Mouse (Mus musculus): ENCODE data around the gene Gemin6. TPM values are rescaled to one million over a fixed set of nuclear protein-coding genes. Genes with fewer than 3 reads are reported as not detected.
"Not testable (repeated sequence)": the region's sequence is repeated elsewhere in the genome, so short reads cannot be mapped to it uniquely, and the experiment has no call there.

Gene Gemin6
- polyA plus RNA-seq, 1 experiment from 2014 or later, result 37.0 TPM

DNA sequence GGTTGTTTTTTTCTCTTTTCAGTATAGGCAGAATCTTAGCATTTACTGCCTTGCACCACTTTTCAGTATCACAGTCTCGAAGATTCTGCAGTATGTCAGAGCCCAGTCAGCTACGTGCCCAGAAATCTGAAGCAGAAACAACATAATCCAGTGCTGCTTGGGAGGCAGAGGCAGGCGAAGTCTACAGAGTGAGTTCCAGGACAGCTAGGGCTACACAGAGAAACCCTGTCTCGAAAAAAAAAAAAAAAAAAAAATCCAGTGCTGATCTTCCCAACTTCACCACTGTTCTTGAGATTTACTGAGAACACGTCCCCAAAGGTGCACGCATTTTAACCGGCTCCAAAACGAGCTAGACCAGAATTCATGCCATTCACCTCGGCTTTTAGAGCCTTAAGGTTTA is 412 bp upstream of the Gemin6 start:
- 9% methylated on average over 9 of the region's 9 CpGs for WGBS
- H3K27me3 ChIP-seq (ENCODE audit: control insufficient read depth, insufficient read depth, low read depth, low read length), result no peaks in the 10 kb centered on the region
- peaks cover 4% of the 10 kb centered on the region; the same call in 1 of the 2 replicates for H3K4me1 ChIP-seq (replicated peaks; ENCODE audit: control insufficient read depth, insufficient read depth, low read length)
- H3K27ac ChIP-seq (ENCODE audit: low read length), result peak overlapping the region; percentile 89
- H3K36me3 ChIP-seq (ENCODE audit: control insufficient read depth, insufficient read depth, low read length), result no peaks in the 10 kb centered on the region
- ATAC-seq (ENCODE audit: low read depth), result peak; percentile 36; the same call in 1 of the 2 replicates
- no peaks in the 10 kb centered on the region for H3K9me3 ChIP-seq (ENCODE audit: control insufficient read depth, low read length)
- H3K9ac ChIP-seq (ENCODE audit: low read length), result peak overlapping the region; percentile 78
- peak overlapping the region; percentile 54 for H3K4me3 ChIP-seq (ENCODE audit: low read length)
- H3K4me2 ChIP-seq (ENCODE audit: low read depth, low read length), result peak overlapping the region; percentile 71

GRCm38 (mm10) chr17:80225142-80225541 is 901 bp downstream of the Gemin6 start:
- peak overlapping the region; percentile 78 for H3K9ac ChIP-seq (ENCODE audit: low read length)
- 38% methylated on average over 4 of the region's 5 CpGs for WGBS
- not testable (repeated sequence) for H3K27ac ChIP-seq (ENCODE audit: low read length)

DNA sequence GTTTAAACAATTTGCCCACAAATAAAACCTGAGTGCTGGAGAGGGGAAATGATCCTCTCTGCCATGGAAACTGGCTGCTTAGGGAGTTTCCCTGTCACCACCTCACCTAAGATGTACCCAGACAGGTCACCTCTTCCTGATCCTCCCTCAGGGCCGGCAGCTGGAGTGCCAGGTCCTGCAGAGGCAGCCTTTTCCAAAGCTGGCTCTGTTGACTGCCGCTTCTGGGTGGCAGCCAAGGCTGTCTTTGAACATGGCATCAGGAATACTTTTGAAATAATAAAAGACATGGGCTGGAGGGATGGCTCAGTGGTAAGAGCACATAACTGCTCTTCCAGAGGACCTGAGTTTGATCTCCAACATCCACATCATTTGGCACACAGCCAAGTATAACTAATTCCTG is 5.2 kb downstream of the Gemin6 start:
- no peak for ATAC-seq (ENCODE audit: low read depth)
- Histone ChIP-seq H3K9ac (ENCODE audit: low read length) (no peak overlapping the region), H3K4me3 (ENCODE audit: low read length) (no peak overlapping the region), H3K36me3 (ENCODE audit: control insufficient read depth, insufficient read depth, low read length) (no peaks in the 10 kb centered on the region; the same call in 1 of the 2 replicates), H3K27ac (ENCODE audit: low read length) (0 out of 2 replicates have a peak overlapping the region, but pooled peaks have one; percentile 12), H3K4me1 (replicated peaks; ENCODE audit: control insufficient read depth, insufficient read depth, low read length) (peaks cover 8% of the 10 kb centered on the region; the same call in 1 of the 2 replicates), H3K4me2 (ENCODE audit: low read depth, low read length) (no peak overlapping the region), H3K9me3 (ENCODE audit: control insufficient read depth, low read length) (no peaks in the 10 kb centered on the region), H3K27me3 (ENCODE audit: control insufficient read depth, insufficient read depth, low read depth, low read length) (no peaks in the 10 kb centered on the region)
- 70% methylated on average over 2 of the region's 2 CpGs for WGBS

More at GRCm38 (mm10) chr17:80225142-80225541, 901 bp downstream of the Gemin6 start:
- ATAC-seq (ENCODE audit: low read depth); H3K27me3 ChIP-seq (ENCODE audit: control insufficient read depth, insufficient read depth, low read depth, low read length); H3K4me1 ChIP-seq (replicated peaks; ENCODE audit: control insufficient read depth, insufficient read depth, low read length); H3K9me3 ChIP-seq (ENCODE audit: control insufficient read depth, low read length); H3K36me3 ChIP-seq (ENCODE audit: control insufficient read depth, insufficient read depth, low read length): not testable (repeated sequence)
- H3K4me3 ChIP-seq (ENCODE audit: low read length), result peak overlapping the region; percentile 54
- peak overlapping the region; percentile 71 for H3K4me2 ChIP-seq (ENCODE audit: low read depth, low read length)

GRCm38 (mm10) chr17:80233844-80234243 is 9.6 kb downstream of the Gemin6 start:
- no peak overlapping the region for H3K4me2 ChIP-seq (ENCODE audit: low read depth, low read length)

GRCm38 (mm10) chr17:80234376-80234775 is 10.1 kb downstream of the Gemin6 start:
- no peak overlapping the region for H3K27ac ChIP-seq (ENCODE audit: low read length)
- ATAC-seq (ENCODE audit: low read depth), result no peak
- no peak overlapping the region for H3K9ac ChIP-seq (ENCODE audit: low read length)
- H3K36me3 ChIP-seq (ENCODE audit: control insufficient read depth, insufficient read depth, low read length), result peaks cover 8% of the 10 kb centered on the region
- H3K27me3 ChIP-seq (ENCODE audit: control insufficient read depth, insufficient read depth, low read depth, low read length), result no peaks in the 10 kb centered on the region
- H3K4me1 ChIP-seq (replicated peaks; ENCODE audit: control insufficient read depth, insufficient read depth, low read length), result peaks cover 1% of the 10 kb centered on the region; the same call in 1 of the 2 replicates
- H3K4me3 ChIP-seq (ENCODE audit: low read length), result no peak overlapping the region
- WGBS, result 63% methylated on average over 7 of the region's 7 CpGs
- H3K4me2 ChIP-seq (ENCODE audit: low read depth, low read length), result no peak overlapping the region
- H3K9me3 ChIP-seq (ENCODE audit: control insufficient read depth, low read length), result no peaks in the 10 kb centered on the region

More at GRCm38 (mm10) chr17:80233844-80234243, 9.6 kb downstream of the Gemin6 start:
- H3K9me3 ChIP-seq (ENCODE audit: control insufficient read depth, low read length), result no peaks in the 10 kb centered on the region
- no peaks in the 10 kb centered on the region for H3K27me3 ChIP-seq (ENCODE audit: control insufficient read depth, insufficient read depth, low read depth, low read length)
- WGBS, result 86% methylated on average over 5 of the region's 5 CpGs
- H3K4me3 ChIP-seq (ENCODE audit: low read length), result no peak overlapping the region
- peaks cover 8% of the 10 kb centered on the region for H3K36me3 ChIP-seq (ENCODE audit: control insufficient read depth, insufficient read depth, low read length)
- no peak overlapping the region for H3K27ac ChIP-seq (ENCODE audit: low read length)
- ATAC-seq (ENCODE audit: low read depth), result no peak
- no peak overlapping the region for H3K9ac ChIP-seq (ENCODE audit: low read length)
- peaks cover 4% of the 10 kb centered on the region; the same call in 1 of the 2 replicates for H3K4me1 ChIP-seq (replicated peaks; ENCODE audit: control insufficient read depth, insufficient read depth, low read length)

- ATAC-seq (ENCODE audit: low read depth), result no peak
- H3K4me1 ChIP-seq (replicated peaks; ENCODE audit: control insufficient read depth, insufficient read depth, low read length), result no peaks in the 10 kb centered on the region
- H3K9me3 ChIP-seq (ENCODE audit: control insufficient read depth, low read length), result no peaks in the 10 kb centered on the region
- H3K36me3 ChIP-seq (ENCODE audit: control insufficient read depth, insufficient read depth, low read length), result peaks cover 15% of the 10 kb centered on the region
- 73% methylated on average over 3 of the region's 3 CpGs for WGBS
- H3K4me3 ChIP-seq (ENCODE audit: low read length), result no peak overlapping the region
- no peak overlapping the region for H3K9ac ChIP-seq (ENCODE audit: low read length)
- no peak overlapping the region for H3K4me2 ChIP-seq (ENCODE audit: low read depth, low read length)
- H3K27ac ChIP-seq (ENCODE audit: low read length), result no peak overlapping the region
- H3K27me3 ChIP-seq (ENCODE audit: control insufficient read depth, insufficient read depth, low read depth, low read length), result no peaks in the 10 kb centered on the region
Observed at GRCm38 (mm10) chr17:80235477-80235876, 11.2 kb downstream of the Gemin6 start.

- no peak for ATAC-seq (ENCODE audit: low read depth)
- WGBS, result 96% methylated on average over 3 of the region's 3 CpGs
- H3K9me3 ChIP-seq (ENCODE audit: control insufficient read depth, low read length), result no peaks in the 10 kb centered on the region
- no peak overlapping the region for H3K4me3 ChIP-seq (ENCODE audit: low read length)
- H3K36me3 ChIP-seq (ENCODE audit: control insufficient read depth, insufficient read depth, low read length), result peaks cover 23% of the 10 kb centered on the region
- H3K4me1 ChIP-seq (replicated peaks; ENCODE audit: control insufficient read depth, insufficient read depth, low read length), result no peaks in the 10 kb centered on the region
- no peak overlapping the region for H3K9ac ChIP-seq (ENCODE audit: low read length)
- H3K27me3 ChIP-seq (ENCODE audit: control insufficient read depth, insufficient read depth, low read depth, low read length), result no peaks in the 10 kb centered on the region
- H3K27ac ChIP-seq (ENCODE audit: low read length), result no peak overlapping the region
- H3K4me2 ChIP-seq (ENCODE audit: low read depth, low read length), result no peak overlapping the region
Observed at GRCm38 (mm10) chr17:80236805-80237204, 12.6 kb downstream of the Gemin6 start.

- Histone ChIP-seq H3K4me1 (replicated peaks; ENCODE audit: control insufficient read depth, insufficient read depth, low read length) (no peaks in the 10 kb centered on the region), H3K9ac (ENCODE audit: low read length) (no peak overlapping the region), H3K9me3 (ENCODE audit: control insufficient read depth, low read length) (no peaks in the 10 kb centered on the region), H3K4me3 (ENCODE audit: low read length) (no peak overlapping the region), H3K36me3 (ENCODE audit: control insufficient read depth, insufficient read depth, low read length) (peaks cover 30% of the 10 kb centered on the region), H3K4me2 (ENCODE audit: low read depth, low read length) (no peak overlapping the region), H3K27me3 (ENCODE audit: control insufficient read depth, insufficient read depth, low read depth, low read length) (no peaks in the 10 kb centered on the region), H3K27ac (ENCODE audit: low read length) (no peak overlapping the region)
- 85% methylated on average over 5 of the region's 5 CpGs for WGBS
- ATAC-seq (ENCODE audit: low read depth), result no peak
Observed at GRCm38 (mm10) chr17:80237475-80237874, 13.2 kb downstream of the Gemin6 start.

- Histone ChIP-seq H3K4me2 (ENCODE audit: low read depth, low read length) (no peak overlapping the region), H3K27ac (ENCODE audit: low read length) (no peak overlapping the region), H3K9me3 (ENCODE audit: control insufficient read depth, low read length) (no peaks in the 10 kb centered on the region), H3K4me1 (replicated peaks; ENCODE audit: control insufficient read depth, insufficient read depth, low read length) (no peaks in the 10 kb centered on the region; the same call in 1 of the 2 replicates), H3K9ac (ENCODE audit: low read length) (no peak overlapping the region), H3K27me3 (ENCODE audit: control insufficient read depth, insufficient read depth, low read depth, low read length) (no peaks in the 10 kb centered on the region), H3K4me3 (ENCODE audit: low read length) (no peak overlapping the region), H3K36me3 (ENCODE audit: control insufficient read depth, insufficient read depth, low read length) (peaks cover 36% of the 10 kb centered on the region)
- 85% methylated on average over 9 of the region's 9 CpGs for WGBS
- ATAC-seq (ENCODE audit: low read depth), result no peak
Observed at GRCm38 (mm10) chr17:80241594-80241993, 17.4 kb downstream of the Gemin6 start.

GRCm38 (mm10) chr17:80243116-80243515 is 18.9 kb downstream of the Gemin6 start:
- ATAC-seq (ENCODE audit: low read depth), result peak; percentile 86
- Histone ChIP-seq H3K4me1 (replicated peaks; ENCODE audit: control insufficient read depth, insufficient read depth, low read length) (no peaks in the 10 kb centered on the region; the same call in 1 of the 2 replicates), H3K27ac (ENCODE audit: low read length) (no peak overlapping the region), H3K9ac (ENCODE audit: low read length) (no peak overlapping the region), H3K4me3 (ENCODE audit: low read length) (no peak overlapping the region), H3K36me3 (ENCODE audit: control insufficient read depth, insufficient read depth, low read length) (peaks cover 35% of the 10 kb centered on the region), H3K4me2 (ENCODE audit: low read depth, low read length) (no peak overlapping the region), H3K27me3 (ENCODE audit: control insufficient read depth, insufficient read depth, low read depth, low read length) (no peaks in the 10 kb centered on the region), H3K9me3 (ENCODE audit: control insufficient read depth, low read length) (no peaks in the 10 kb centered on the region)
- WGBS, result 38% methylated on average over 13 of the region's 13 CpGs
